Mouse (Mus musculus): ENCODE results near the gene Mettl13. TPM values are rescaled to one million over a fixed set of nuclear protein-coding genes. Genes with fewer than 3 reads are reported as not detected.

Gene Mettl13
- total RNA-seq (2021) = 15.8 and 18.8 TPM in 2 replicates
- long read RNA-seq, full-length matches to known transcripts = 38 of 46 reads
- long read RNA-seq, partial matches to known transcripts = 3 of 46 reads
- long read RNA-seq, other reads (novel, unspliced or antisense) = 5 of 46 reads

DNA sequence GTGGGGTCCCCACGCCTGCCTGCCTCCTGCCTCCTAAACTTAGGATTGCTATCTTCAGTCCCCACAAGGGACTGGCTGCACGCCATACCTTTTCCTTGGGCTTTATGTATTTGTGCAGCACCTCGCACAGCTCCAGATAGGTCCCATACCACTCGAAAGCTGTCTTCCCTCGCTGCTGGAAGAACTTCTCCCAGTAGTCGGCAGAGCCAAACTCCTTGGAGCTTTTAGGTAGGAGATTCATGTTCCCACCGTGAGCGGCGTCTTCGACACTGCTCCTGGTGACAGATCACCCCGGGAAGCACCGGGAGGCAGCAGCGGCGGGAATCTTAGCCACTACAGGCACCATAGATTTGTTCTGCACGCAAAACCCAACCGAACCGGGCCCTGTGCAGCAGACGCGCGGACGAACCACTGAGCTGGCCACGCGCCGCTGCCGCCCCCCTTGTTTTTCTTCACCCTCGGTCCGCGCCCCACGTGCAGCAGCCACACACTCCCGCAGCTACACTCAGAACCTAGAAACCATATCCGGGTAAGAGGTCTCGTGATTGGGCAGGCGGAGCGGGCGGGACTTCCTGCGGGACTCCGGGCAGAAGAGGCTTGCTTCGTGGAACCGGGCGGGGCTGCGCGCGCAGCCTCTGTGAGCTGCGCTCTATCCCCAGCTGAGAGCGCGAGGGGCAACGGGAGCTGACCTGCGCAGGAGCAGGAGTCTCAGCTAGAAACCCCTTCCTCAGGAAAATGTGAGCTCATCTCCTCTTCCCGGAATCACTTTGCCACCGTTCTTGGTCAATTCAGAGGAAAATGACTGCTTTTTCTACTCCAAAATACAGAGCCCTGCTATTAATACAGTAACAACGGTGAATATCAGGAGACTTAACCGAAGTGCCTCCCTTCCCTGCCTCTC is at the start of gene Mettl13:
Gene Mettl13, minus strand, starts transcription at position 536 of the 901 bp plus-strand sequence.
- DNase-seq = peak; percentile 89

DNA sequence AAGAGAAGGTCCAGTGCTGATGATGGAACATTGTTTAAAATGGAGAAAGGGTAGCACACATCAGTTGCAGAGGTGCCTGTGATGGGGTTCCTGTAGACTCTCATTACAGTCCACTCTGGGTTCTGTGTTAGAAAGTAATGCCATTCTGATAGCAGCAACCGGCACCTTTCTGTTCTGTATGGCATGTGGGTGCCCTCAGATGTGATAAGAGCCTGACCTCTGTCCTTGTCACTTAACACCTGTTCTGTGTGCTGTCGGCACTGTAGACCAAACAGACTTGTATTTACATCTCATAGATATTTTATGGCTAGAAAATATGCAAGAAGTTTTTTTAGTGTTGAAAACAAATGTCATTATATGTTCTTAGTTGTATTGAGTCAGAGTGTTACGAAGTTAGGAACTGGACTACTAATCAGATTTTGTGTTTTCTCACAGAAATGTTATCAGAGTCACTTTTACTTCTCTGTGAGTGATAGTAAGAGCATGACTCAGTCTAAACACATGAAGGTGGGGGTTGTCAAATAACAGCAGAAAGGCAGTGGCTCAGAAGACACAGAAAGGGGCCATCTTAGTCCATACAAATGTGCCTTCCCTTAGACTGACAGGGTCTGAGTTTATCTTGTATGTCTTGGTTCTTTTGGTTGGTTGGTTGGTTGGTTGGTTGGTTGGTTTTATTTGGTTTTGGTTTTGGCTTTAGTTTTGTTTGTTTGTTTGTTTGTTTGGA is 49.2 kb upstream of the Mettl13 start:
- no peak for DNase-seq

DNA sequence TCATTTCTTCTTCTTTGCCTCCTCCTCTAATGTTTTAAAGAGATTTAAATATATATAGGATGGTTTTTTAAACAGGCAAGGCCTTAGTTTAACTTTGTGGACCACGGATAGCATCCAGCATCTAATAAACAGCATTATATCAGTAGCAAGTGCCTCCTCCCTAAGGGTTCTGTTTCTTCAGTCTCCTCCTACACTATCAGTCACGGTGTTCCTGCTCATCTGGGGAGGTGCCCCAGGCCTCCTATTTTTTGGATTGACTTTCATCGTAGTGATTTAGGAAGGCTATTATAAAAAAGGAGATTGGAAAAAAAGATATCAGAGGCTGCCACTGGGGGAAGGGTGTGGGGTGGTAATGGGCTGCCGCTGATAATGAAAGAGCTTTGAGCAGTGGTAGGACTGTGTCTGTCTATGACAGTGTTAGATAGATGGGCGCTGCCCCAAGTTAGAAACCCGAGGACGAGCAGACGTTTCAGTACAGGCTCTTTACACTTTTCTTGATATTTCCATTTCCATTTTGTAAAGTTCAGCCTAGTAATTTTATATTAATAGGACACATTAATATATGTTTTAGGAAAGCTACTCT is 42.2 kb upstream of the Mettl13 start:
- no peak for DNase-seq

DNA sequence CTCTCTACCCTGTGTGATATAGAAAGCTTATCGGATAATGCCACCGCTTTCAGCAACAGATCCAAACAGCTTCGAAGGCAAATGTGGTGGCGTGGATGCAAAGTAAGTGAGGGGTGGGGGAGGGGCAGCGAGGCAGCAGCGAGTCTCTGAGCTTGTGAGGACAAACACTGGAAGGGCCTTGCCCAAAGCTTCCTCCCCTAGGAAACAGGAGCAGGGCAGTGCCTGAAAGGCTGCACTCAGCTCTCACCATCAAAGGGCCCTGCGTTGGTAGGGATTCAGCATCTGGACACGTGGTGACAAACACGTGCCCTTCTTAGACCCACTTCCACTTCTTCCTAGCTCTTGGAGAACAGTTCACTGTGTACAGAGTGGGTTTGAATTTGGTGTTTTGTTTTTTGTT is 41.1 kb upstream of the Mettl13 start:
- DNase-seq = peak; percentile 5

DNA sequence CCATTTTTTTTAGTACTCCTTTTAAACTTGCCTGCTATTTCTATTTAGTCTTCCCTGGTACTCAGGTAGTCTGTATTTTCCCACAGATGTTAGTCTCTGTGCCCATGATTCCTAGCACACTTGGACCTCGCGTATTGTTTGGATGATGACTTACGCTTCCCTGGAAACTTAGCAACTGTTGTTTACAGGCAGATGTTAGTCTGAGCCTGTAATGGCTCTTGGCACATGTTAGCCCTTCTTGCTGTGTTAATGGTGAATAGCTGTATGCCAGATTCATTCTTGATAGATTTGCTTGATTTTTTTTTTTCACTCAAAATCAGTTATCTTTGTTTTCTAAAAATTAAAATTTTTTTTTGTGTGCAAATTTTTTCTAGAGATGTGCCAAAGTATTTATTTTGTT is 40.3 kb upstream of the Mettl13 start:
- DNase-seq = no peak

DNA sequence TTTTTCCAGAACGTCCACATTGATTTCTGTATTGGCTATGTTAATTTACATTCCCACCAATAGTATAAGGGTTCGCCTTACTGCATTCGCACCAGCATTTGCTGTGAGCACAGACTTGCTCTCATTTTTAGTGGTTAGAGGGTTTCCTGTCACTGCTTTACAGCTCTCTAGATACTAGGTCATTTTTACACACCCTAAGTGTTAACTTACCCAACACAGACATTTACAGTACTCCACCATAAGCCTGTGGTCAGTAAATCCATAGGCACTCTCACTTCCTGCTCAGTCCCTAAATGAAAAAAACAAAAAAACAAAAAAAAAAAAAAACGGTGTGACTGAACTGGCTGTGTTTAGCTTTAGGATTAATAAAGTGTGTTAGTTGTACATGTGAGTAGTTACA is 37.9 kb upstream of the Mettl13 start:
- DNase-seq = no peak

DNA sequence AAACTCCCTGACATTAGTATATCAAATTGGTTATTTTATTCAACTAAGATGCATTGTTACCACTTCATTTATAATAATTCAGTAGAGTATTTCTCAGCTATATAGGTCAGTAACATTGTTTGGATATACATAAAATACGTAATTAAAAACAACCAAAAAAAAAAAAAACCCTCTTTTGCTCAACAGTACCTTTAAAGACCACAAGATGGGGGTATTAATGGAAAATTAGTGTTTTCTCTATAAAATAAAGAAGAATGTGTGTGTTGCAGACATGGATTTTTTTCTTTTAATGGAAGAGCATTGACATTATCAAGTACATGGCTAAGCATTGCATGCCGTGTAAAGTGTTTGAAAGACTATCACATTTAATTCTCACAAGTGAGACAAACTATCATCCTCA is 34.5 kb upstream of the Mettl13 start:
- DNase-seq = no peak

DNA sequence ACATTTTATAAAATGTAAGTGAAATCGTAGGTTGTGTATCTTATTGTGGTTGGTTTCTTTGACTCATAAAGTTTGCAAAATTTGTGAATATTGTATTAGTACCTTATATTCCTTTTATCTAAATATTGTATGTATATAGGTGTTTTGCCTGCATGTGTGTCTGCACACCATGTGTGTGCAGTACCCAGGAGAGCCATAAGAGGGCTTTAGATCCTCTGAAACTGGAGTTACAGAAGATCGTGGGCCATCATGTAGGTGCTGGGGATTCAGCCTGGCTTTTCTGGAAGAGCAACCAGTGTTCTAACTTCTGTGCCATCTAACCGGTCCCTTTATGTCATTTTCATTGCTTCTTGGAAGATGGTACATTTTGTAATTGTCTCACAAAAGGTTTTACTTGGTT is 26.7 kb upstream of the Mettl13 start:
- DNase-seq = no peak

DNA sequence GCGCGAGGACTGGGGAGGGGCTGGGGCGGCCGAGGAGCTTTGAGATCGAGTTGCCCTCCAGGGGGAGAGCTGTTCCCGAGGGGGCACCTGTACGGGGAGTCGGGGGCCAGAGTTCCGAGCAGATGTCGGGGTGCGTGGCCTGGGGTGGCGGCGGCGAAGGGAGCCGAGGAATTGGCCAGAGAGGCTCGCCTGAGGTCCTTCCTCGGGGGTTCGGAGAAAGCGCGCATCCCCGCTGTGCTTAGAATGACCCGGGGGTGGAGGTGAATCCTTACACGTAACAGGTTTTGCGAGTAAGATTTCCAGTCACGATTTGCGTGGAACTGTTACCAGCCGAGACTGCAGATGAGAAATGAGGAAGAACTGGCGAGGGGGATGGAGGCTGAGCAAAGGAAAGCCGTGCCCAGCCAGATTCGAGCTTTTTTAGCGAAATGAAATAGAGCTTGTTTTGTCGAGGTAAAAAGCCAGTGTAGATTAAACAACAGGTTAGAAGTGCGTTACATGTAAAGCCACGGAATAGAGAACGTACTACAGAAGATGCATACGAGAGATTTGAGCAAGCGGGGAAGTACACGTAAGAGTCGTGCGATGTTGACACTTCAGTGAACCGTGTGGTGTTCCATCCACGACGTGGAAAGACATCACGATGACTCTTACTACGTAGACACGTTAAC is 22.7 kb upstream of the Mettl13 start:
- no peak for DNase-seq

DNA sequence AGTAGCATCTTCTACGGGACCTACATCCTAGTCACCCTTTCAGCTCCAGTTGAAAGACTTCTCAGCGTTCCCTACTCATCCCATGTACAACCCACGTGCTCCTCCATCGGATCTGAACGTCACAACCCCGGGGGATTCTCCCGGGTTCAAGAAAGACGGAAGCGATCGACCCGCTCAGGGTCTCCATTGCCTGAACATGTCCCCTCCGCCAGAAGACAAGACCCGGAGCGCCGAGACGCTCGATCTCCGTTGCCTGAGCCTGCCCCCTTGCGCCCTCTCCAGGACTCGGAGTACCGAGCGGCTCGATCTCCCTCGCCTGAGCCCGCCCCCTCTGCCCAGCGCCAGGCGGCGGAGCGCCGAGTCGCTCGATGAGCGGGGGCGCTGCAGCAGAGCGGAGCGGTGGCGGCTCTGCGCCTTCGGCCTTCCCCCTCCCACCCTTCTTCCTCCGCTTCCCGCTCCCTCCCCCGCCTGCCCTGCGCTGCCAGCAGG is 22.0 kb upstream of the Mettl13 start, which contains the start of gene Vamp4:
Gene Vamp4, plus strand, starts transcription at position 256 of the 489 bp plus-strand sequence.
- DNase-seq = peak; percentile 93

DNA sequence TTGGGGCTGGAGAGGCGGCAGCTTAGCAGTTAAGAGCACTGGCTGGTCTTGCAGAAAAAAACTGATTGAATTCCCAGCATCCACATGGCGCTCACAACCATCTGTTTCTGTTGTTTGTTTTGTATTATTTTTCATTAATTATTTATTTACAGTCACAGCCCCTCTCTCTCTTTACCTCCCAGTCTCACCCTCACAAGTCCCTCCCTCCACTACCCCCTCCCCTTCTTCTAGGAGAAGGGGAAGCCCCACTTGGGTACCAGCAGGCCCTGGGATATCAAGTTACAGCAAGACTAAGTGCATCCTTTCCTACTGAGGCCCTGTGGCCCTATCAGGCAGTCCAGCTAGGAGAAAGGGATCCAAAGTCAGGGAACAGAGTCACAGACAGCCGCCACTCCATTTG is 19.0 kb upstream of the Mettl13 start:
- no peak for DNase-seq

DNA sequence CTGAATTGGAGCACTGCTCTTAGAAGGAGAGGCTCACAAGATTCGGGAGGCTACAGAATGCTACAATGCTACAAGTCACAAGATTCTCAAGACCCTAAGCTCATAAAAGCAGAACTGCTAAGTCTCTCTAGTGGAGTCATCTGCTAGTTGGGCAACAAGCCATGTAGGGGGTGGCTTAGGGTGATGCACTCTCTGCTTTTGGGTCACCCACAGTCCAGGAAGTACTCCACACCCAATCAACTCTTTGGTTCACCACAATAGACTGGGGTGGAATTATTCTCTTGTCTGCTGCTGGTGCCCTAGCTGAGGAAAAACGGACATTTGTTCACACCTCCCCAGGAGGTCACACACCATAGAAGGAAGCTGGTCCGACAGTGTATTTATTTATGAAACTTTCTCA is 16.6 kb upstream of the Mettl13 start:
- DNase-seq = no peak

DNA sequence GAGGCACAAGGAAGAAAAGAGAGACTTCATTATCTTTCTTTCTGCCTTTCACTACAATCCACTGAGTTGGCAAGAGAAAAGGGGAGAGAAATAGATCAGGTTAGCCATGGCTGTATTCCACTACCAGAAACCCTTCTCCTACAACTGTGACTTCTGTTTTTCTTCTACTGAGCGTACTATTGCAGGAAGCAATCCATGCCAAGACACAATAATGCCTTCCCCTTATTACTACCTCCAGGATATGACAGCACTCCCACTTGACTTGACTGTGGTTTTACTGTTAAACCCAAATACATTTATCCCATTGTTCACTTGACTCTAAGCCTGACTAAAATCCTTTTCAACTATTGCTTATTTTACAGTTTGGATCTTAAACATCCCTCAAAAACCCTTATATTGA is 14.9 kb upstream of the Mettl13 start:
- no peak for DNase-seq

DNA sequence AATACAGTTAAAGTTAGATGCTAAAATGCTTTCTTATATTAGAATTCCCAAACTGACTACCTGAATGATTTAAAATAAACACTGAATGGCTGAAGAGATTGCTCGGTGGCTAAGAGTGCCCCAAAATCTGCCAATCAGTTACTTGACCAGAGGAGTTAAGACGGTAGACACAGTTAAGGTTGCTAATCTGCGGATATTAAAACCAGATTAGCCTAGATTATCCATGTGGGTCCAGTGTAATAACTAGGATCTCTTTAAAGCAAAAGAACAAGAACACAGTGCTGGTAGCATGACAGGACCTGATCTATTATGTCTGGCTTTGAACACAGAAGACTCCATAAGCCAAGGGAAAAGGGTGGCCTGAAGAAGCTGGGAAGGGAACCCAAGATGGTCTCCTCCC is 5.8 kb upstream of the Mettl13 start:
- no peak for DNase-seq

DNA sequence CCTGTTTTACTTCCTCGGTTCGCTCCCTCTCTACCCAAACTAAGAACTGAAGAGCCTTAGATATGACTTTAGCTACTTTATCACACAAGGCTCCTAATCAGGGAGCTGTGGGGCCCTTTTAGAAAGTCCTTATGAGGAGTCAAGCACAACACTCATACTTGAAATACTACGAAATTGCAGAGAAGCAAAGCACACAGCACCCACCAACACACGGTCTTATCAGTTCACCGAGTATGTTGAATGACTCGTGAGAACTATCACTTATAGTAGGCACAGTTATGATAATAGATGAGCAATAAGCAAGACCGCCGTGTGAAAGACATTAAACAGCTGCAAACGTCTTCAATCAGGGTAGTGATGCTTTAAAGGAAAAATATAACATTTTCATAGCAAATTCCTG is 4.6 kb upstream of the Mettl13 start:
- no peak for DNase-seq

DNA sequence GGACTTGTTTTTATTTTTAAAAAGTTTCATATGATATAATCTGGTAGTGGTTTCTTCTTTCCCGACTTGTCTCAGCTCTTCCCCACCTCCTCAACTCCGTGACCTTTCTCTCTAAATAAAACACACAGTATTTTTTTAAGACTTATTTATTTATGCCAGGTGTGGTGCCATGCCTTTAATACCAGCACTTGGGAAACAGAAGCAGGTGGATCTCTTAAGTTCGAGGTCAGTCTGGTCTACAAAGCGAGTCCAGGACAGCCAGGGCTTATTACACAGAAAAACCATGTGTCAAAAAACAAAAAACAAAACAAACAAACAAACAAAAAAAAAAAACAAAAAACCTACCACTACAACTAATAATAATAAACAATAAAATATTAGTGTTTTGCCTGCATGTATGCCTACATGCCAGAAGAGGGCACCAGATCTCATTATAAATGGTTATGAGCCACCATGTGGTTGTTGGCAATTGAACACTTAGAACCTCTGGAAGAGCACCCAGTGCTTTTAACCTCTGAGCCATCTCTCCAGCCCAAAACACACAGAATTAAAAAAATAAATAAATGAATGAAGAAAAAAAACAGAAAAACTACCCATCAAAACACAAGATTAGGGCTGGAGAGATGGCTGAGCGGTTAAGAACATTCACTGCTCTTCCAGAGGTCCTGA is 1.4 kb upstream of the Mettl13 start:
- DNase-seq = no peak

DNA sequence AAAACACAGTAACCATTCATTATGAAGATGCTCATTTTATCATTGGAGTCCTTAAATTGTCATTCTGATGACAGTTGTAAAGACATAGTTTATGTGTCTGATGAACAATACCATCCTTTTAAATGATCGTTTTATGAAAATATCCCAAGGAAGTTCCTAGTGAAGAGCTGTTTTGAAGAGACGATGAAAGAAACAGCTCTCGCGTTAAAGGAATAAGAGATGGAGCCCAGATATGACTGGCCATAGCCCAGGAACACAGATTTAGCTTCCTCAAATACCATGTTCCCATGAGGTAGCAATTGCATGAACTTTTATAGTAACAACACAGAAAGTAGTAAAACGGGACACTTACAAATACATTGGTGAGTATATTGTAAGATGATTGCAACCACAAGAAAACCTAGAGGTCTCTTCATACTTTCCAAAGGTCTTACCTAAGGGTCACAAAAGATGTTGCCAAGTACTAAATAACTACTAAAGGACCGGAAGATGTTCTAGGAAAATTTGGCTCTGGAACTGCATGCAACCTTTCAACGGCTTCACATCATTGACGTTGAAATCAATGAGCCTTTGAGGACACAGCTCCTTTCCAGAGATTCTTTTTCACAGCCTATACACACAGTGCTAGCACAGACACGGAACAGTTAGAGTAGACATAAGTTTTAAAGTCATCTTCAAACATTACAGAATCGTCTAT is 714 bp upstream of the Mettl13 start:
- no peak for DNase-seq

DNA sequence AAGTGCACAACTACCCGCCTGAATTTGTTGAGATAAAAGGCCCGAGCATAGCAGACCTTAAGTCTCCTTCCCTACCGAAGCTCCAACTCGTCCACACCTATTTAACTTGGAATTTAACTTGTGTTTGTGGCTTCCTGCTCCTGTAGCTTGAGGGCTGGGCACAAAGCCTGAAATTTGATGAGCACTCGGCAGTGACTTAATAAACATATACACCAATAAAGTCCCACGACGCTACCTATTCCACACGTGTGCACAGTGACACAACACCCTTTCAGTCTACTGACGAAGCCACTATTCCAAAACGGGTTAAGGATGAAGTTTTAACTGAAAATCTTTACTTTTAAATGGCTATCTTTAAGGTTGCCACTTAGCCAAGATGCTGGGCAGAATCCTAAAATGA is 744 bp downstream of the Mettl13 start:
- no peak for DNase-seq

DNA sequence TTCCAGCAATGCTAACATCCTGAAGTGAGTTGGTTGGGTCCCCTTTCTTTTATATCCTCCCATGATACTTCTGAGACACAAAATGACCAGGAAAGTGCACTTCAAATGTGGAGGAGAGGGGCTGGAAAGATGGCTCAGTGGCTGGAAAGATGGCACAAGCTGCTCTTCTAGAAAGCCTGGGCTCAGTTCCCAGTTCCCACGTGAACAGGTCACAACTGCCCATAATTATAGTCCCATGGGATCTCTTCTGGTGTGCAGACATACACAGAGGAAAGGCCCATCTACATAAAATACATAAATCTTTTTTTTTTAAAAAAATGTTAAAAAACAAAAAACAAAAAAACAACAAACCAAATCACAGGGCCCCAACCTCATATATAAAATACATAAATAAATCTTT is 5.1 kb downstream of the Mettl13 start:
- no peak for DNase-seq

DNA sequence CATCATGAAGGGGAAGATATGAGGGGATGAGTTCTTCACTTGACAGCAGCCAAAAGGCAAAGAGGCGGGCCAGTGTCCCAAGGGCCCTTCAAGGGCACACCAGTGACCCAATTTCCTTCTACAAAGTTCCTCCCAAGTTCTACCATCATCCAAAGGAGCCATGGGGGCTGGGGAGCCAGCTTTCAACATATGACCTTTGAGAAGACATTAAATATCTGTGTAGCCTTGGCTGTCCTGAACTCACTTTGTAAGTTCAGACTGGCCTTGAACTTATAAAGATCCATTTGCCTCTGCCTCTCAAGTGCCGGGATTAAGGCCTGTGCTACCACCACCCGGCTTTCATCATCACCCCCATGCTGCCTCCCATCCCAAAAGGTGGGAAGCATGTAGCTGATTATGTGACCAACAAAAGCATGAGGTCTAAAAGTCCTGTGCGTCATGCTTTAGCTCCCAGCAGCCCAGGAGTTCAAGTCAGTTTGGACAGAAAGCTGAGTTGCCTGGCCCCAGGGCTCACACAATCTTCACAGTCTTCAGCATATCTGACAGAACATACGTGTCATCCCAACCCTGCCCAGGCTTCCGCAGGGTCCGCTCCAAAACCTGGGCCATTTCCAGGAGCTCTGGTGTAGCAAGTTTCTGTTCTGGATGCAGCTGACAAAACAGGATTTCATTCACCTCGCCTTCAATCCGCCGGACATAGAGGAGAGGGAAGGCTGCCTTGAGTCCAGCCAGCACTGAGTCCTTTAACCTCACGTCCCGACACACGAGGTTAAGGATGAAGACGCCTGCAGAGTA is 14.4 kb downstream of the Mettl13 start:
- DNase-seq = peak; percentile 30

Measured in adrenal gland, postnatal 25 days (tissue).